Mouse (Mus musculus): ENCODE data around the gene Abcc8. TPM values are rescaled to one million over a fixed set of nuclear protein-coding genes. Genes with fewer than 3 reads are reported as not detected.

The Abcc8 gene
- total RNA-seq, 2 experiments from 2014 or later, result 40.7 to 52.5 TPM

Other genes starting within 250 kb of the Abcc8 start
- not detected for gene Abcc6, start 149.7 kb downstream of the Abcc8 start, total RNA-seq (2021)
- gene Nomo1, start 146.3 kb downstream of the Abcc8 start, total RNA-seq (2021), result 10 to 100 TPM; 88.0 to 95.9 TPM
- 100 to 1,000 TPM; 114 to 120 TPM for gene Kcnj11, start 79.3 kb downstream of the Abcc8 start, total RNA-seq (2021)
- 1 to 10 TPM; 4.5 to 4.8 TPM for gene Ush1c, start 58.5 kb upstream of the Abcc8 start, total RNA-seq (2021)
- gene Otog, start 61.0 kb upstream of the Abcc8 start, total RNA-seq (2021), result under 1 TPM; 0.05 TPM
- gene Myod1, start 196.4 kb upstream of the Abcc8 start, total RNA-seq (2021), result not detected
- under 1 TPM; 0.41 to 0.45 TPM for gene Kcnc1, start 216.5 kb upstream of the Abcc8 start, total RNA-seq (2021)

All from heart, adult 18-20 months (tissue).